ENCODE assay signal across 8 mouse cellular contexts in genomic region chr11:60913301-60914196, GRCm38 (mm10). TPM values are rescaled to one million over a fixed set of nuclear protein-coding genes. Genes with fewer than 3 reads are reported as not detected.
DNase-seq lines count a peak whose midpoint lies in the region; ATAC-seq lines count a peak whose summit lies in the region.

No protein-coding gene starts in this region.

- peak overlapping the region; percentile 54 for H3K27ac ChIP-seq in brown adipose tissue, adult 24 weeks (replicated peaks; ENCODE audit: low read depth, low read length)
- H3K27ac ChIP-seq in heart, embryonic 14.5 days (replicated peaks in 1 of 2; ENCODE audit: control insufficient read depth in 1 of 2, insufficient read depth in 1 of 2, low read depth in 2 of 2, low read length in 2 of 2): peak overlapping the region; percentile 47 to 85
- peak overlapping the region; percentile 87 for H3K27ac ChIP-seq in liver, embryonic 12.5 days

- peak overlapping the region; percentile 71 for H3K4me2 ChIP-seq in heart, embryonic 14.5 days (ENCODE audit: low read length)
- H3K4me2 ChIP-seq in liver, embryonic 12.5 days: peak overlapping the region; percentile 96

- peak overlapping the region; percentile 91 for H3K4me3 ChIP-seq in brown adipose tissue, adult 24 weeks (ENCODE audit: insufficient read depth, low read depth, low read length)
- H3K4me3 ChIP-seq in heart, embryonic 14.5 days (ENCODE audit: control insufficient read depth in 1 of 2, insufficient read depth in 1 of 2, low read depth in 1 of 2, low read length in 2 of 2): peak overlapping the region; percentile 69 to 94
- H3K4me3 ChIP-seq in liver, embryonic 12.5 days: peak overlapping the region; percentile 96

- no peaks in the 10 kb centered on the region for H3K27me3 ChIP-seq in heart, embryonic 14.5 days (ENCODE audit: control insufficient read depth, insufficient read depth, low read length)
- H3K27me3 ChIP-seq in liver, embryonic 12.5 days (replicated peaks): 0 out of 2 replicates have a peak, but pooled peaks cover 3% of the 10 kb centered on the region
- no peaks in the 10 kb centered on the region for H3K27me3 ChIP-seq in splenic B cell, adult 2 months (ENCODE audit: control insufficient read depth, insufficient read depth, low read length, poor library complexity, severe bottlenecking)

- DNase-seq in kidney, postnatal 10 days: peak; percentile 96
- DNase-seq in naive thymus-derived CD4-positive, alpha-beta T cell, adult 2 months (ENCODE audit: low read depth): peak; percentile 90
- DNase-seq in splenic B cell, adult 2 months (ENCODE audit: low read depth, low spot score): peak; percentile 92

- WGBS in heart, embryonic 14.5 days: under 1% methylated on average over 73 of the region's 86 CpGs
- 1% methylated on average over 65 of the region's 86 CpGs for WGBS in liver, embryonic 12.5 days (ENCODE audit: insufficient replicate concordance)

- peak overlapping the region; percentile 89 for H3K9ac ChIP-seq in heart, embryonic 14.5 days (ENCODE audit: low read length)
- H3K9ac ChIP-seq in liver, embryonic 12.5 days: peak overlapping the region; percentile 96

- 0 out of 2 replicates have a peak, but pooled peaks cover 4% of the 10 kb centered on the region for H3K36me3 ChIP-seq in heart, embryonic 14.5 days (ENCODE audit: control insufficient read depth, insufficient read depth, low read length)
- 0 out of 2 replicates have a peak, but pooled peaks cover 3% of the 10 kb centered on the region for H3K36me3 ChIP-seq in liver, embryonic 12.5 days
- no peaks in the 10 kb centered on the region for H3K36me3 ChIP-seq in splenic B cell, adult 2 months (ENCODE audit: control insufficient read depth, insufficient read depth, low read length, poor library complexity, severe bottlenecking)

- peak; percentile 98 for ATAC-seq in CD4-positive, CD25-positive, alpha-beta regulatory T cell, adult 4 months
- peak; percentile 85 for ATAC-seq in erythroid progenitor cell, adult 5-6 weeks (replicated peaks; ENCODE audit: low FRiP score, poor library complexity, severe bottlenecking)
- peak; percentile 89 for ATAC-seq in heart, embryonic 14.5 days (ENCODE audit: insufficient number of reproducible peaks, insufficient read depth, low FRiP score, low read depth)
- ATAC-seq in liver, embryonic 12.5 days: peak; percentile 91

- H3K9me3 ChIP-seq in heart, embryonic 14.5 days (ENCODE audit: control insufficient read depth, low read length): no peaks in the 10 kb centered on the region
- H3K9me3 ChIP-seq in liver, embryonic 12.5 days (replicated peaks): no peaks in the 10 kb centered on the region

- peaks cover 9% of the 10 kb centered on the region for H3K4me1 ChIP-seq in brown adipose tissue, adult 24 weeks (ENCODE audit: control insufficient read depth, insufficient read depth, insufficient read length, low read length)
- H3K4me1 ChIP-seq in heart, embryonic 14.5 days (ENCODE audit: control insufficient read depth in 2 of 2, insufficient read depth in 2 of 2, low read length in 2 of 2): peaks cover 17 to 28% of the 10 kb centered on the region in 2 experiments
- H3K4me1 ChIP-seq in liver, embryonic 12.5 days: peaks cover 62% of the 10 kb centered on the region

RNA-seq across cellular contexts. Expression of gene Natd1, which starts 1.0 kb away (rescaled TPM):
- polyA plus RNA-seq in CD4-positive, CD25-positive, alpha-beta regulatory T cell, adult 4 months (2017; shearing (Covaris generic)): 1 to 10 TPM; 6.9 to 9.9 TPM
- 8.6 and 11.2 TPM in 2 replicates for polyA plus RNA-seq in brown adipose tissue, adult 24 weeks (2012; ENCODE audit: insufficient read depth, insufficient read length, missing spikeins)
- total RNA-seq in erythroid progenitor cell, adult 5-6 weeks (2015; ENCODE audit: low replicate concordance): 32.1 and 36.0 TPM in 2 replicates
- total RNA-seq in erythroid progenitor cell, adult 5-6 weeks (2017; ENCODE audit: low replicate concordance): 17.2 and 29.4 TPM in 2 replicates
- polyA plus RNA-seq in heart, embryonic 14.5 days (2014; fragmentation: Nextera tagmentation; extraction: Ambion mirVana): 20.4 and 21.1 TPM in 2 replicates
- 9.3 and 9.6 TPM in 2 replicates for polyA plus RNA-seq in liver, embryonic 12.5 days (2016; fragmentation: Nextera tagmentation; extraction: Ambion mirVana)

RNA-seq across cellular contexts. Expression of gene Map2k3, which starts 18.3 kb away (rescaled TPM):
- 10 to 100 TPM; 48.1 to 70.2 TPM for polyA plus RNA-seq in CD4-positive, CD25-positive, alpha-beta regulatory T cell, adult 4 months (2017; shearing (Covaris generic))
- polyA plus RNA-seq in brown adipose tissue, adult 24 weeks (2012; ENCODE audit: insufficient read depth, insufficient read length, missing spikeins): 22.9 and 29.5 TPM in 2 replicates
- total RNA-seq in erythroid progenitor cell, adult 5-6 weeks (2015; ENCODE audit: low replicate concordance): 105 and 148 TPM in 2 replicates
- 93.2 and 132 TPM in 2 replicates for total RNA-seq in erythroid progenitor cell, adult 5-6 weeks (2017; ENCODE audit: low replicate concordance)
- polyA plus RNA-seq in heart, embryonic 14.5 days (2014; fragmentation: Nextera tagmentation; extraction: Ambion mirVana): 59.2 and 62.6 TPM in 2 replicates
- polyA plus RNA-seq in liver, embryonic 12.5 days (2016; fragmentation: Nextera tagmentation; extraction: Ambion mirVana): 170 and 173 TPM in 2 replicates

RNA-seq across cellular contexts. Expression of gene Tmem11, which starts 34.5 kb away (rescaled TPM):
- polyA plus RNA-seq in CD4-positive, CD25-positive, alpha-beta regulatory T cell, adult 4 months (2017; shearing (Covaris generic)): 10 to 100 TPM; 33.2 to 36.9 TPM
- 60.2 and 63.5 TPM in 2 replicates for polyA plus RNA-seq in brown adipose tissue, adult 24 weeks (2012; ENCODE audit: insufficient read depth, insufficient read length, missing spikeins)
- 9.2 and 16.2 TPM in 2 replicates for total RNA-seq in erythroid progenitor cell, adult 5-6 weeks (2015; ENCODE audit: low replicate concordance)
- total RNA-seq in erythroid progenitor cell, adult 5-6 weeks (2017; ENCODE audit: low replicate concordance): 10.7 and 16.8 TPM in 2 replicates
- polyA plus RNA-seq in heart, embryonic 14.5 days (2014; fragmentation: Nextera tagmentation; extraction: Ambion mirVana): 63.3 and 67.3 TPM in 2 replicates
- 38.1 and 40.0 TPM in 2 replicates for polyA plus RNA-seq in liver, embryonic 12.5 days (2016; fragmentation: Nextera tagmentation; extraction: Ambion mirVana)

Comparison
In these comparisons a context has a peak if more than half of its experiments do, and no peak if none do; other contexts are left out.
1. Peak in every context shown above with its lines: DNase-seq, ATAC-seq, H3K4me3 ChIP-seq and H3K27ac ChIP-seq.